Mouse (Mus musculus) liver, adult 2 months (tissue): ENCODE measurements around the gene Garnl3.

Experiments
- CTCF ChIP-seq: fragments of 200-500 bp; IDR thresholded peaks from 2 replicates; pipeline ENCODE4 v1.5.1; 2011; ENCODE audit warnings: low read depth, low read length, control low read depth
- POLR2A ChIP-seq: fragments of 200-500 bp; IDR thresholded peaks from 2 replicates; pipeline ENCODE4 v1.6.1; 2011; ENCODE audit warnings: low read length, control low read depth; ENCODE audit not compliant: insufficient read depth; ENCODE audit errors: extremely low read depth

DNA sequence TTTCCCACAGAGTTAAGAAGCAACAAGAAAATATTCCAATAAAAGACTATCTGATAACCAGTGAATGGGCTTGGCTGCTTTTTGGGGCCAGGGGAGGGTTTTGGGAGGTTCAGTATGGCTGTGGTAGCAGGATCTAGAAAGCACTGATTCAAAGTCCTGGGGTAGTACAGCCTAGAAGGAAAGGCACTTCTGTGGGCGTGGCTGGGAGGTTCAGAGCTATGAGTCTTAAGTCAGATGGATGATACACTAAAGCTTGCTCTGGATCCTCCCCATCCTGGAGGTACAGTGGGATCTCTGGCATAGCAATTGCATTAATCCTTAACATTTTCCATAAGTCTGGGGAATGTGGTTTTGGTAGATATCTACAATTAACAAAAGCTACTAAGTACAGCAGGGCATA is 167.5 kb downstream of the Garnl3 start:
- TF ChIP-seq CTCF = no peak
- no peak for TF ChIP-seq POLR2A
